Mouse (Mus musculus) layer of hippocampus, adult 2 months (tissue): Measurements from ENCODE around the gene Axin2. TPM values are rescaled to one million over a fixed set of nuclear protein-coding genes. Genes with fewer than 3 reads are reported as not detected.

Experiments
- DNase-seq, 2 experiments: peaks; one replicate each; pipeline ENCODE4 v3.0.0; 2022; ENCODE audit warnings: low spot score in 2 of 2
- H3K27ac ChIP-seq: fragments of 200-600 bp; 2 replicates; pipeline ENCODE4 v1.8.1; 2022
- H3K4me3 ChIP-seq: fragments of 200-600 bp; 2 replicates; pipeline ENCODE4 v1.8.1; 2022; ENCODE audit warnings: mild to moderate bottlenecking
- CTCF ChIP-seq: fragments of 200-600 bp; conservative IDR thresholded peaks from 2 replicates; pipeline ENCODE4 v1.8.1; 2022; ENCODE audit warnings: antibody characterized with exemption, mild to moderate bottlenecking, moderate library complexity
- total RNA-seq, 2 experiments: library from RNA; stranded (reverse); gene quantifications; 2 replicates each; pipeline ENCODE4 v1.2.3; 2021

The Axin2 gene
- total RNA-seq, 2 experiments from 2014 or later = 31.1 to 32.7 TPM

DNA sequence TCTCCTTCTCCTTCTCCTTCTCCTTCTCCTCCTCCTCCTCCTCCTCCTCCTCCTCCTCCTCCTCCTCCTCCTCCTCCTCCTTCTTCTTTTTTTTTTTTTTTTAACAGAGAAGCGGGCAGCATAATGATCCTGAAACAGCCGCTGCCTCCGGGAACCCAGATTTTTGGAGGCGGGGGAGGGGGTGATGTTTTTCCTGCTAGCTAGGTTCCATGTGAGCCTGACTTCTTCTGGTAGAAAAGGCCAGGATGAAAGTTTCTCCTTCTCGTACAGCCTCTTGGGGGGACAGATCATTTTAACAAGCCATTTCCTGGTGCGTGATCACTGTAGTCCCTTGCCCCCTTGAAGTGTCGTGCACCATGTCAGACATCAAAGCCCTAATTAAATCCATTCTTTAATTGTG is 27.7 kb upstream of the Axin2 start:
- TF ChIP-seq CTCF = no peak
- peak in 1 of 2 experiments; percentile 30 for DNase-seq
- H3K4me3 ChIP-seq = no peak overlapping the region
- no peak overlapping the region for H3K27ac ChIP-seq

DNA sequence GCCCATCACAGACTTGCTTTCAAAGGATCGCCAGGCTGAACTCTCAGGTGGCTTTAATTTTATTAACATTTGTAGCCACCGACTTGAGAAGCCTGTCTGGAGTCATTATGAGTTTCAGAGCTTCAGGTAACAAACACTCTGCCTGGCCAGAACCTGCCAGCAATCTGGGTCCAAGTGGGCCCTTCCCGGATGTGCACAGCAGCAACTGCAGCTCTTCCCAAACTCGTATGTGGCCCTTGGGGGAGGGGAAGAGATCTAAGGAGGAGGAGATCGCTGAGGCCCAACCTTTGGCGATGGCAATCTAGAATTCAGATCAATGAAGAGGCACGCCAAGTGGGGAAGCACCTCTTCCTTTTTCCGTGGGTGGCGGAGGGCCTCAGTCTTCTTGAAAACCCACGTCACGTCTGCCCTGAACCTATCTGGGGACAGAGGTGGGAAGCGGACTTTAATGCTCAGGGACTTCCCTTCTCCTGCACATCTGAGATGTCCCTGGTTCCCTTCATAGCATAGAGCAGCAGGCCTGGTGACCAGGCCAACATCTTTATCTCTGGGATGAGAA is 26.8 kb upstream of the Axin2 start:
- H3K4me3 ChIP-seq = no peak overlapping the region
- DNase-seq = no peak
- TF ChIP-seq CTCF = no peak
- H3K27ac ChIP-seq = no peak overlapping the region

DNA sequence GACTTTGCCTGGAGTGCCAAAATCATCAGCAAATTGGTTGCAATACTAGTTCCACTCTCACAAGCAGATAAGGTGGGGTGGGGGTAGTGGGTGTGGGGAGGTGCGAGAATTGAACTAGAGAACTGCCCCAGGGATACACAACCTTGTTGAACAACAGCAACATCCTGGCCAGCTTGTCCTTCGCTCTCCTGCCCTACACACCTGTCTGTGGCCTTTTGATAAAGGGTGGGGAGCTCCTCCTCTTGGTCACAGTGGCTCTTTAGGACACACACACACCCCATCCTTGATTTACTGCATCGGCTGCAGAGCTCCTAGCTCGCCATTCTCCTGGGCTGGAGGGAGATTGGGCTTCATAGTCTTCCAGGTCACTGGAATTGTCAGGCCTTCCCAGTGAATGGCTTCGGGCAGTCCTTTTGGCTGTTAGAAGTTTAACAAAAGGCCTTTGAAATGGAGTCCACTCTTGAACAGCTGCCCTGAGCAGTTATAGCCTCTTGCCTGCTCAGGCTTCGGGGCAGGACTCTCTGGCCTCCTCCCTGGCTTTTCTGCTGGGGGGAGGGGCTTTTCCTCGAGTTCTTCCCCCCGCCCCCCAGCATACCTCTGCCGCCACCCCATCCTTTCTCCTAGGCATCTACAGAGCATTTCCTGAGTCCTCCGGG is 26.2 kb upstream of the Axin2 start:
- H3K4me3 ChIP-seq = no peak overlapping the region
- TF ChIP-seq CTCF = no peak
- DNase-seq = no peak
- no peak overlapping the region for H3K27ac ChIP-seq

DNA sequence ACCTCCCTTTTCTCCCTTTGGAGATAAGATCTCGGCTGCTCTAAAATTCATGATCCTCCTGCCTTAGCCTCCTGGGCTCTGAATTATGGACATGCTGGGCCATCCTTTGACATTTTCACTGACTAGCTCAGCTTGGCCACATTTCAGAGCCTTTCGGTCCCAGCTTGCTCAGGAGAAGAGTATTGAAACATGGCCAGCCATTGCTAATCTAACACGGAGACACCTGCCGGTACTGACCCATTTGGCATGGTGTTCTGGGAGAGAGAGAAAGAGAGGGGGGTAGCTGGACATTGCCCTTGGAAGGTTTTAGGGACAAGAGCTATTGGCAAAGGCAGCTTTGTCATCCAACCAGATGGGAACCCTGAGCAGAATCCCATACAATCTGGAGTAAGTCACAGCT is 23.1 kb upstream of the Axin2 start:
- DNase-seq = no peak
- H3K27ac ChIP-seq = no peak overlapping the region
- no peak for TF ChIP-seq CTCF
- H3K4me3 ChIP-seq = no peak overlapping the region

DNA sequence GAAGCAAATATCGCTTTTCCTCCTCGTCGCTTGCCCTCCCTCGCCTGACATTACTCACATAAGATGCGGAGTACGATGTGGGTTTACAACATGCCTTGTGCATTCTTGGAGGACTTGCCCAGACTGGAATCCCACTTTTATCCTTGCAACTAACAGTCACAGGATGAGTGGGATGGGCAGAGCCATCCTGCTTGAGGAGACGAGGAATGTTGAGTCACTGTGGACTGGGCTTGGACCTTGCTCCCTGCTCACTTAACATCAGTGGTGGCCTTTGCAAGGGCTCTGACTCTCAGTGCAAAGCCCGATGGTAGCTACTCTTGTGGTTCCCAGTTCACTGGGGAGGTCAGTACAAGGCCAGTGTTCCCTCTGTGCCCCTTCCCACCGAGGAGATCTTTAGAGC is 22.1 kb upstream of the Axin2 start:
- no peak for DNase-seq
- H3K4me3 ChIP-seq = no peak overlapping the region
- H3K27ac ChIP-seq = no peak overlapping the region
- TF ChIP-seq CTCF = no peak

DNA sequence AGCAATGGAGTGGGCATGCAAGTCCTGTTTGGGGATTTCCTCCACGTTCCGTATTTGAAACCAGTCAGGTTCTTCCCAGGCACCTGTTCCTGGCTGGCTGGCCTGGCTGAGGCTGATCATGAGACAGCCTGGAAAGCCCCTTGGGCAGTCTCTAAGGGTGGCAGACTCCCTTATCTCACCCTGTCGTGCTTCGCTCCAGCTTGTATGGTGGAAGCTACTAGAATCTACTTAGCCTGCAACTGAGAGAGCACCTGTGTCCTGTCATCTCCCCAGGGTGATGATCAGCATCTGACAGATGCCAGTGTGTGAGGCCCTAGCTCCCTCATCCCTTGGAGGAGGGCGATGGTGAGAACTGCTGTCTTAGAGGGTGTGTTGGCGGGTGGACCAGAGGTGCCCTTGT is 21.7 kb upstream of the Axin2 start:
- Histone ChIP-seq H3K27ac (no peak overlapping the region), H3K4me3 (no peak overlapping the region)
- DNase-seq = no peak
- no peak for TF ChIP-seq CTCF

DNA sequence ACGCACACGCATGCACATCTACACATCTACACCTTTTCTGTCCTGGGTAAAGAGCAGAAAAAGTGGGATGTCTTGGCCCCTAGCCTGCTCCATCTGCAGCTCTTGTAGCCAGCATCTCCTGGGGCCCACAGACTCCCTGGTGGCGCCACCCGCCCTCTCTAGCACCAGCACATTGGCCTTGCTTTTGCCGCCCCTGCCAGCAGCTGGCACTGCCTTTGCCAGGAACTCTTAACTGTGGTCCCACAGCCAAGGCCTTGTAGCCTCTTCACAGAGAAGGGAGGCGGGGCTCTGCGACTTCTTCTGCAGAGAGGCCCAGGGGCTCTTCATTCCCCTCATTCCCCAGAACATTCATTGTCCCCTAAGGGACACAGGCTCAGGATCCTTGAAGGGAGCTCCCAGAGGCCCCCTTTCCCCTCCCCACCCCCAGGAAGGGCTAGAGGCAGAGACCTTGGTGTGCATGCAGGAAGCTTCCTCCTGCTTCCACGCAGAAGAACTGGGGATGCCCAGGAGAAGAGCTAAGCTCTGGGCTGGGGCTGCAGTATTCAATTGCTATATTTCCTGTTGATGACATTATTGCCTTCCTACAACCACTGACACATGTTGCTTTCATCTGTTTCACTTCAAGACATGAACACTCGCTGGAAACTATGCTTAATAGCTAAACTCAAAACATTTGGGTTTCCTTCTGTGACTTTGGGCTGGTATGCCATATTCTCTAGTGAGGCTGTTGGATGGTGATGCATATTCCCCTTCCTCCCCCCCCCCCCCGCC is 19.2 kb upstream of the Axin2 start:
- no peak overlapping the region for H3K4me3 ChIP-seq
- peak overlapping the region; percentile 48; the same call in 1 of the 2 replicates for H3K27ac ChIP-seq
- peak; percentile 14; the same call in 1 of the 2 replicates for TF ChIP-seq CTCF
- DNase-seq = peak; percentile 39 to 69

DNA sequence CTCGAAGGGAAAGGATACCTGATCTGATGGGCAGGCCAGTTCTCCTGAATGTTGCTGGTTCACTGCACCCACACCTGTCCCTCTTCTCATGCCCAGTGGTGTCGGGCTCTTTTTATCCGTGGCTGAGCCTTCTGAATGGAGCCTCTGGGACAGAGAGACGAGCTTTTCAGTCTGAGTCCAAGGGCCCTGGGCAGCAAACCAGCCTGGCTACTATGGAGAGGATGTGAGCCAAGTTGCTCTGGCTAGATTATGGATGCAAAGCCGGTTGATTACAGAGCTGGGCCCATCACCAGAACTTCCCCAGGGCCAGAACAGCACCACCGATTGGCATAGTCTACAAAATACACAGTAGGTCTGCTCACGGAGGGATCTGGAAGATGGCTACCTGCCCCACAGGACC is 18.5 kb upstream of the Axin2 start:
- no peak for TF ChIP-seq CTCF
- Histone ChIP-seq H3K4me3 (no peak overlapping the region), H3K27ac (no peak overlapping the region; the same call in 1 of the 2 replicates)
- peak in 1 of 2 experiments; percentile 43 for DNase-seq

DNA sequence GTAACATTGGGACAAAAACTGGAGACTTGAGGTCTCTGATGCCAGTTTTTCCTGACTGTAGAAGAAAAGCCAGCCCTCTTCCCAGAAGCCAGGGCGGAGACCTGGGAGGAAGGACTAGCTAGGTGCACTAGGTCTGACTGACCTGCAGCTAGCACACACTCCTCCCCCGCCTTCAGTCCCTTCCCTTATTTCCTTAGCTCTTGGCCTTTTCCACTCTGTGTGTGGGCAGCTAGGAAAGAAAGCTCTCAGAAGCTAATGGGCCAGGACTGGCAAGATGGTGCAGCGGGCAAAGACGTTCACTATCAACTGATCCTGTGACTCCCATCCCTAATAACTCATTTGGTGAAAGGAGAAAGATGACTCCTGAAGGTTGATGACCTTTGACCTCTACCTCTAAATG is 17.8 kb upstream of the Axin2 start:
- Histone ChIP-seq H3K27ac (no peak overlapping the region), H3K4me3 (no peak overlapping the region)
- DNase-seq = no peak
- no peak for TF ChIP-seq CTCF

DNA sequence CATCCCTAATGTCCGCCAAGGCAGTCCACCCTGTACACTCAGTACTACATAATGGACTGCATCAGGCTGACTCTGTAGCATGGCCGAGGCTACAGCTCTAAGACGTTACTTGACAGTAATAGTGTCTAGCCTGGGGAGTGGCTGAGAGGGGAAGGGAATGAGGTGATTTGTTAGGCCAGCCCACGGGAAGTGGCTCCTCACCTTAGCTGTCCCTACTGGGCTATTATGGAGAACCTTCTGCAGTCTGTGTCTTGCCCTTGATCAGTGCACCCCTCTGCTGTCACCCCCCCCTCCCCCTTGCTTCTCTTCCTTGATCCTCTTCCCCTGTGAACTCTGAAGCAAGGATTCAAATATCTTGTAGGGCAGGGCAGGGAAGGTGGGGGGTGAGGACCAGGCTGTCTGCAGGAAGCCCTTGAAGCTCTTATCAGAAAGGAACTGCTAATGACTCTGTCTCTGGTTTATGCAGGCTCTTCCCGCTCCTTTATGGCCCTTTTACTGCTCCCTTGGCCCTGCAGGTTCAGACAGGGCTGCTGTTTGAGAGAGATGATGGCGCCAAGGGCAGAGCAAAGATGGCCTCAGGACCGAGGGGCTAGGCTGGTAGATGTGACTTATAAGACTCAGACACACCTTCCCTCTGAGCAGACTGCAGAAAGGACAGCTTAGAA is 13.4 kb upstream of the Axin2 start:
- DNase-seq = no peak
- Histone ChIP-seq H3K27ac (no peak overlapping the region), H3K4me3 (no peak overlapping the region)
- no peak for TF ChIP-seq CTCF

DNA sequence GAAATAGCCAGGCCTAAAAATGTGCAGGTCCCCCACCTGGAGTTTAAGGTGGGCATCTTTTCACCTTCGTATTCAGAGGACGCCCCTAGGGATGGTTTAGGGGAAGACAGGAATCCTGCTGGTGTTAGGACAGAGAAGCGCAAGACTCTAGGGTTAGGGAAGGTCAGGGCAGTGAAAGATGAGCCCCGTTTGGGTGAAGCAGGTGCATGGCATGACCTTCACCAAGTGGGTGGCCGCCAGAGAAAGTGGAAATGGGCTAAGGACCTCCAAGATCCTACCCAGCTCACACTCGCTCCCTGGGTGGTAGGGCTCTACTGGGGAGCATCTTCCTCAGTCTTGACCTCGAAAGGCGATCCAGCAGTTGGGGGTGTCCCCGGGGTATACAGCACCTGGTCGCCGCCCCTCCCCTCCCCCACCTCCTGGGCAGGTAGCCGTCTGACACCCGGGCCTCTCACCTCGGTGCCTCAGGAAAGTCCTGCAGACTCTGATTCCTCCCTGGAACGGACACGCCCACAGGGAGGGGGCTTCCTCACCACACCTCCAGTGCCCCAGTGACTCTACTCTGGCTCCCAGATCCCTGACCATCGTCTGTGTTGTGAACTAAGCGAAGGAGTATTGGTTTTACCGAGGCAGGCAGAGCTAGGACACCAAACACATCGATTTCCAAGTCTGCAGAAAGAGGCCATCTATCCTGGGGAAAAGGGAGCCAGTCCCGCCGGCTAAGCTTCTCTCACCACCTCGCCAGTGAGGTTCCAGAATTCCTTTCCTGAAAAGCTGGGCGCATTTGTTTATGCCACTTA is 10.6 kb upstream of the Axin2 start:
- Histone ChIP-seq H3K27ac (no peak overlapping the region), H3K4me3 (no peak overlapping the region)
- no peak for DNase-seq
- TF ChIP-seq CTCF = no peak

DNA sequence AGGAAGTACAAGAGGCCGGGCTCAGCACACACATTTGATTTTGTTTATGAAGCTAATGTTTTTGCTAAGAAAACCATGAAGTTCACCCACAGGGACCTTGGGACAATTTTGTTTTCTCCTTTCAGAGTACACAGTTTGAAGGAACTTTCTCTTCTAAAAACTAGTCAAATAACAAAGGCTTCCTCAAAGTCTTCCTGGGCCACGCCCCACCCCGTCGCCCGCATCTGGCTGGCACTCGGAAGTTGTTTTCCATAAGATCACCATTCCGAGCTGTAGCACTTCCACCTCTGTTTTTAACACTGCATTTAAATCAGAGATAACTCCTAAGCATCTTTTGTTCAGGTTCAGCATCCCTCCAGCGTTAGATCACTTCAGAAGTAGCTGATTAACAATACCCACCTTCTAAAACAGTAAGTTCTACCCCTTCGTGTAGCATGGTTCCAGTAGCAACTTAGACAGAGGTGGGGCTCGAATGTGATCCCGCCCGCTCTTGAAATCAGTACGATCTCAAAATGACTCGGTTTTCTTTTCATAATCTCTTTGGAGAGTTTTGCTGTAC is 9.7 kb upstream of the Axin2 start:
- DNase-seq = no peak
- H3K4me3 ChIP-seq = no peak overlapping the region
- no peak overlapping the region for H3K27ac ChIP-seq
- TF ChIP-seq CTCF = no peak
